ENCODE assay signal across 16 mouse cellular contexts in genomic region chr11:21180650-21181049, GRCm38 (mm10). TPM values are rescaled to one million over a fixed set of nuclear protein-coding genes. Genes with fewer than 3 reads are reported as not detected.
DNase-seq lines count a peak whose midpoint lies in the region; ATAC-seq lines count a peak whose summit lies in the region.
"Had no signal": no experiment of that assay in that cellular context is flagged by ENCODE, and none has a peak within 500 bp of the region (broad histone marks: within the 10 kb centered on the region; RNA-seq: fewer than 3 reads in every experiment).

No protein-coding gene starts in this region.

- H3K4me2 ChIP-seq in forebrain, embryonic 11.5 days (ENCODE audit: low read depth, low read length, severe bottlenecking), result no peak overlapping the region
- H3K4me2 ChIP-seq: midbrain, embryonic 11.5 days; neural tube, embryonic 13.5 days had no signal

- ATAC-seq in CD4-positive, CD25-positive, alpha-beta regulatory T cell, adult 4 months, result peak; percentile 40
- no peak for ATAC-seq in forebrain, embryonic 11.5 days (replicated peaks; ENCODE audit: low FRiP score)

- no peaks in the 10 kb centered on the region for H3K9me3 ChIP-seq in forebrain, embryonic 11.5 days (ENCODE audit: control insufficient read depth, low read length)

- no peaks in the 10 kb centered on the region for H3K4me1 ChIP-seq in forebrain, embryonic 11.5 days (replicated peaks; ENCODE audit: control insufficient read depth, insufficient read depth, low read length)
- H3K4me1 ChIP-seq: neural tube, embryonic 13.5 days had no signal

- no peak overlapping the region for H3K27ac ChIP-seq in forebrain, embryonic 11.5 days (ENCODE audit: low read depth, low read length)
- H3K27ac ChIP-seq: layer of hippocampus, adult 2 months; neural tube, embryonic 13.5 days had no signal

- H3K36me3 ChIP-seq in forebrain, embryonic 11.5 days (ENCODE audit: control insufficient read depth, insufficient read depth, low read length), result no peaks in the 10 kb centered on the region
- H3K36me3 ChIP-seq: neural tube, embryonic 13.5 days had no signal

- DNase-seq in A20 (ENCODE audit: low read depth, low spot score), result peak; percentile 86
- peak; percentile 85 for DNase-seq in induced T-regulatory cell, adult 2 months (ENCODE audit: low read depth)
- peak; percentile 79 to 80 for DNase-seq in spleen, postnatal 36 days (ENCODE audit: low spot score in 2 of 2)
- no peak for DNase-seq in layer of hippocampus, postnatal 10 days (ENCODE audit: low spot score in 2 of 2)
- no peak for DNase-seq in forebrain, embryonic 11.5 days (ENCODE audit: low spot score)
- no peak for DNase-seq in right cerebral cortex, postnatal 14 days
- no peak for DNase-seq in gastrocnemius, adult 18-20 months (ENCODE audit: low spot score)
- DNase-seq: cerebellum, postnatal 36 days; kidney, adult 8-10 months; left cerebral cortex, postnatal 4 days; lung, adult 2 months; right cerebral cortex, postnatal 4 days had no signal

- no peak overlapping the region for H3K9ac ChIP-seq in forebrain, embryonic 11.5 days (ENCODE audit: low read length)
- H3K9ac ChIP-seq: neural tube, embryonic 13.5 days had no signal

- 71% methylated on average over 1 of the region's 1 CpGs for WGBS in forebrain, embryonic 11.5 days

- H3K4me3 ChIP-seq in forebrain, embryonic 11.5 days (ENCODE audit: low read depth, low read length), result no peak overlapping the region
- H3K4me3 ChIP-seq: layer of hippocampus, adult 2 months; neural tube, embryonic 13.5 days had no signal

- no peaks in the 10 kb centered on the region for H3K27me3 ChIP-seq in forebrain, embryonic 11.5 days (ENCODE audit: control insufficient read depth, insufficient read depth, low read length)
- H3K27me3 ChIP-seq: neural tube, embryonic 13.5 days had no signal

RNA-seq across cellular contexts. Expression of gene Vps54, which starts 58.4 kb away (rescaled TPM):
- 10 to 100 TPM; 83.8 to 89.5 TPM for polyA plus RNA-seq in CD4-positive, CD25-positive, alpha-beta regulatory T cell, adult 4 months (2017; shearing (Covaris generic))
- total RNA-seq in layer of hippocampus, postnatal 10 days (2021), result 10 to 100 TPM; 26.4 to 26.6 TPM
- polyA plus RNA-seq in forebrain, embryonic 11.5 days (2014; fragmentation: Nextera tagmentation; extraction: Ambion mirVana), result 17.3 TPM in 2 replicates
- 10 to 100 TPM; 19.9 to 21.0 TPM for total RNA-seq in gastrocnemius, adult 18-20 months (2021)

Comparison
In these comparisons a context has a peak if more than half of its experiments do, and no peak if none do; other contexts are left out.
1. DNase-seq: peak in A20 (single experiment), induced T-regulatory cell, adult 2 months (single experiment) and spleen, postnatal 36 days (2 of 2); none in layer of hippocampus, postnatal 10 days (0 of 2), forebrain, embryonic 11.5 days (single experiment), right cerebral cortex, postnatal 14 days (single experiment) and gastrocnemius, adult 18-20 months (single experiment).